Mouse (Mus musculus) heart, embryonic 12.5 days (tissue): ENCODE results near the gene C1qbp. TPM values are rescaled to one million over a fixed set of nuclear protein-coding genes. Genes with fewer than 3 reads are reported as not detected.

Source experiments
- ATAC-seq: fragments of 200-750 bp; cut with Nextera tagmentation; 2 replicates; pipeline ENCODE4 v1.8.0; 2017; ENCODE audit warnings: moderate TSS enrichment, moderate library complexity; ENCODE audit not compliant: insufficient number of reproducible peaks, low FRiP score
- H3K27ac ChIP-seq: fragments of 300-500 bp; sonication (generic); 2 replicates; pipeline ENCODE4 v1.5.1; 2016; ENCODE audit warnings: mild to moderate bottlenecking, moderate library complexity; ENCODE audit not compliant: poor library complexity, severe bottlenecking
- H3K27me3 ChIP-seq: fragments of 300-500 bp; sonication (generic); replicated peaks from 2 replicates; pipeline ENCODE4 v1.6.1; 2016; ENCODE audit warnings: mild to moderate bottlenecking, moderate library complexity
- H3K36me3 ChIP-seq: fragments of 300-500 bp; sonication (generic); 2 replicates; pipeline ENCODE4 v1.6.1; 2016; ENCODE audit warnings: mild to moderate bottlenecking, moderate library complexity
- H3K4me1 ChIP-seq: fragments of 300-500 bp; sonication (generic); replicated peaks from 2 replicates; pipeline ENCODE4 v1.6.1; 2016; ENCODE audit warnings: mild to moderate bottlenecking
- H3K4me2 ChIP-seq: fragments of 300-500 bp; sonication (generic); 2 replicates; pipeline ENCODE4 v1.6.1; 2016; ENCODE audit warnings: mild to moderate bottlenecking, moderate library complexity
- H3K4me3 ChIP-seq: fragments of 300-500 bp; sonication (generic); 2 replicates; pipeline ENCODE4 v1.5.1; 2016; ENCODE audit warnings: mild to moderate bottlenecking
- H3K9ac ChIP-seq: fragments of 300-500 bp; sonication (generic); 2 replicates; pipeline ENCODE4 v1.6.1; 2016; ENCODE audit warnings: mild to moderate bottlenecking, moderate library complexity
- H3K9me3 ChIP-seq: fragments of 300-500 bp; sonication (generic); replicated peaks from 2 replicates; pipeline ENCODE4 v1.6.1; 2016; ENCODE audit warnings: mild to moderate bottlenecking, moderate library complexity
- WGBS: fragments of 180-500 bp; shearing (Covaris S2); methylation state at CpG from one replicate; pipeline ENCODE4 v1.1.7; 2016; 5-methylcytosine and 5-hydroxymethylcytosine counted together
- polyA plus RNA-seq: library from polyadenylated mRNA; unstranded; fragments of >200 nt; fragmentation: Nextera tagmentation; extraction: Ambion mirVana; gene quantifications from 2 replicates; pipeline ENCODE4 v1.2.1, GENCODE M21; 2016

The C1qbp gene
- polyA plus RNA-seq, result 293 and 299 TPM in 2 replicates

- peak within 1 kb of the TSS; percentile 97 for H3K4me3 ChIP-seq
- peak; percentile 94 for ATAC-seq
- H3K9me3 ChIP-seq, result no peaks in the 10 kb centered on the region
- under 1% methylated on average over 64 of the region's 64 CpGs for WGBS
- H3K27me3 ChIP-seq, result no peaks in the 10 kb centered on the region
- peak within 1 kb of the TSS; percentile 78 for H3K4me2 ChIP-seq
- H3K27ac ChIP-seq, result peak within 1 kb of the TSS; percentile 65
- H3K9ac ChIP-seq, result peak within 1 kb of the TSS; percentile 96
- peaks cover 69% of the 10 kb centered on the region for H3K36me3 ChIP-seq
- peaks cover 12% of the 10 kb centered on the region for H3K4me1 ChIP-seq
Measured at GRCm38 (mm10) chr11:70982557-70983228, at the start of gene C1qbp. TSS of gene C1qbp (minus strand) at chr11:70983026.

DNA sequence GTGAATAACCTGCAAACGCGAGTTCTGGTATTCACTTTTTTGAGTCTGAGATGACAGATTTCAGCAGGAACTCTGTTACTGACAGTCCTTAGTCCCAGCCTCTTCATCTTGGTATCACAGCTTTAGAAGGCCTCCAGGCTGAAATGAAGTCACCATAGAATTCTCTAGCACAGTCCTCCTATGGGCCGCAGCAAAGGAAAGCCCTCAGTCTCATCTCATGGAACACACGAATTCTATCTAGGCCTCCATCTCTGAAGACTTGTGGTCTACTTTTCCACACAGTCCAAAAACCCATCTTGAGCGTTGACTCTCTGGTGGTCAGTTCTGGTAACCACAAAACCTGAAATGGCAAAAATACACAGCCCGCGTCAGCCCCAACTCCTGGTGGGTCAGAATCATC lies 49.2 kb upstream of the C1qbp start:
- H3K4me1 ChIP-seq, result no peaks in the 10 kb centered on the region
- peak overlapping the region; percentile 85 for H3K4me2 ChIP-seq
- no peaks in the 10 kb centered on the region for H3K27me3 ChIP-seq
- peak overlapping the region; percentile 60 for H3K4me3 ChIP-seq
- 64% methylated on average over 7 of the region's 7 CpGs for WGBS
- peaks cover 12% of the 10 kb centered on the region for H3K36me3 ChIP-seq
- peak overlapping the region; percentile 69; the same call in 1 of the 2 replicates for H3K9ac ChIP-seq
- no peaks in the 10 kb centered on the region for H3K9me3 ChIP-seq
- ATAC-seq, result no peak
- H3K27ac ChIP-seq, result no peak overlapping the region

- Histone ChIP-seq H3K27me3 (no peaks in the 10 kb centered on the region), H3K27ac (no peak overlapping the region), H3K36me3 (peaks cover 35% of the 10 kb centered on the region), H3K9ac (no peak overlapping the region), H3K4me3 (no peak overlapping the region), H3K9me3 (no peaks in the 10 kb centered on the region), H3K4me2 (no peak overlapping the region), H3K4me1 (no peaks in the 10 kb centered on the region)
- WGBS, result 69% methylated on average over 3 of the region's 3 CpGs
- no peak for ATAC-seq
Measured at GRCm38 (mm10) chr11:71029403-71030118, 46.7 kb upstream of the C1qbp start.

DNA sequence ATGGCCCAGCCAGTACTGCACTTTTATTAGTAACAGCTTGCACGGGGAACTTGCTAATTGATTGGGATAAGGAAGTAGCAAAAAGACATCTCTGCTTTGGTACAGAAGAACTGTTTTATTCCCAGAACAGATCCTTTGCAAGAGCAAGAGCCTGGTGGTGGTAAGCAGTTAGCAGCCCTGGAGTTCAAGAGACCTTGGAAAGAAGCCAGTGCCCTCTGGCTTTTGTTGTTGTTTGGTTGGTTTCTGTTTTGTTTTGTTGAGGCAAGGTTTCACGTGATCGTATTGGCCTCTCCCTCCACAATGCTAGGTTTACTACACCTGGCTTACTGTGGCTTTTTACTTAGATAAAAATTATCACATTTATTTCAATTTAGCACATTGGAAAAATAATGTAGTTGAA lies 45.5 kb upstream of the C1qbp start:
- H3K9ac ChIP-seq, result no peak overlapping the region
- no peak overlapping the region for H3K27ac ChIP-seq
- 82% methylated on average over 3 of the region's 3 CpGs for WGBS
- H3K4me1 ChIP-seq, result no peaks in the 10 kb centered on the region
- H3K9me3 ChIP-seq, result no peaks in the 10 kb centered on the region
- H3K36me3 ChIP-seq, result peaks cover 45% of the 10 kb centered on the region
- no peak overlapping the region for H3K4me3 ChIP-seq
- no peak for ATAC-seq
- no peaks in the 10 kb centered on the region for H3K27me3 ChIP-seq
- no peak overlapping the region for H3K4me2 ChIP-seq

DNA sequence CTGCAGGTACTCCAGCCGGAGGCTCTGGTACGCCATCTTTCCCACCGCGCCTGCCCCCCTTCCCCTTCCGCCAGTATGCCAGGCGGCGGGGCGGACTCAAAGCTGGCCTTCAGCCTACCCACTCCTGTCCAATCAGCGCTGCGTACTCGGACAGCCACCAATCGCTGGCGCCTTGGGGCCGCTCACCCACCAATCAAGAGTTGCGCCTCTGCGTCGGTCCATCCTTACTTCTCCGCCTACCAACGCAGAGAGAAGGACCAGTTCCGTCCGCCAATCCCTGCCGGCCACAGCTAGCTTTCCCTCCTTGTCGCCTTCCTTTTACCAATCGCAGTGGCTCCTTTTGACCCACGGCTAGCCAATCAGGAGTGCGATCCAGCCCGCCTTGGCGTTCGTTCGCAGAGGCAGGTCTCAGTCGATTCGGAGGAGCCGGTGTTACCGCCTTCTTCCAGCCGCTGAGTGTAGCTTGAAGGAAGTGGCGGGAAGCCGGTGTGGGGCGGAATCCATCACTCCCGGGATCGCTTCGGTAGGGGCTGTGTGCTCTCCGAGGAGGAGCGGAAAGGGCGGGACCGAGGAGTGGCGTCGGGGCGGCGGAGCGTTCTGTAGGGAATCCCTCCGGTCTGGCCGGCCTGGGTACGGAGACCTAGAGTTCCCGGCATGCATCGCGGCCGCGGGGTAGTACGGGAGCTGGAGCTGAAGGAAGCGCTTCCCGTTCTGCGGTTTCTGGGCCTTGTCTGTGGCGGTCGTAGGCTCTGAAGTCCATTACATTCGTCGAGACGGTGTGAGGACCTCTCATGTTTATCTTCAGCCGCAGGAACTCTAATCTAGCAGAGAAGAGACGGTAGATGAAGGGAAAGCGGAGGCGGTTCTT lies 36.6 kb upstream of the C1qbp start, which contains the start of the genes Mis12 and Derl2:
Gene Mis12 (plus strand): TSS at position 411 of the 868 bp plus-strand sequence.
Gene Derl2 (minus strand): TSS at position 641 of the 868 bp plus-strand sequence.
- H3K9me3 ChIP-seq, result no peaks in the 10 kb centered on the region
- H3K27ac ChIP-seq, result peak within 1 kb of the TSS; percentile 89
- H3K36me3 ChIP-seq, result peaks cover 16% of the 10 kb centered on the region
- H3K4me2 ChIP-seq, result peak within 1 kb of the TSS; percentile 88
- under 1% methylated on average over 71 of the region's 71 CpGs for WGBS
- peak; percentile 100 for ATAC-seq
- peak within 1 kb of the TSS; percentile 89 for H3K4me3 ChIP-seq
- peaks cover 24% of the 10 kb centered on the region for H3K4me1 ChIP-seq
- H3K9ac ChIP-seq, result peak within 1 kb of the TSS; percentile 87
- H3K27me3 ChIP-seq, result no peaks in the 10 kb centered on the region

GRCm38 (mm10) chr11:71018416-71019200 lies 35.8 kb upstream of the C1qbp start:
- Histone ChIP-seq H3K9me3 (no peaks in the 10 kb centered on the region), H3K27me3 (no peaks in the 10 kb centered on the region), H3K4me2 (peak overlapping the region; percentile 82), H3K4me1 (peaks cover 24% of the 10 kb centered on the region), H3K9ac (peak overlapping the region; percentile 87), H3K27ac (peak overlapping the region; percentile 74), H3K36me3 (peaks cover 14% of the 10 kb centered on the region), H3K4me3 (peak overlapping the region; percentile 89)
- no peak; the same call in 1 of the 2 replicates for ATAC-seq
- WGBS, result 5% methylated on average over 28 of the region's 28 CpGs

- 86% methylated on average over 1 of the region's 1 CpGs for WGBS
Measured at GRCm38 (mm10) chr11:71017051-71017450, 34.2 kb upstream of the C1qbp start.

GRCm38 (mm10) chr11:71012743-71013142 lies 29.9 kb upstream of the C1qbp start:
- Histone ChIP-seq H3K4me1 (peaks cover 8% of the 10 kb centered on the region; the same call in 1 of the 2 replicates), H3K27me3 (no peaks in the 10 kb centered on the region), H3K4me3 (no peak overlapping the region), H3K9me3 (no peaks in the 10 kb centered on the region), H3K4me2 (no peak overlapping the region), H3K27ac (no peak overlapping the region), H3K9ac (no peak overlapping the region), H3K36me3 (peaks cover 53% of the 10 kb centered on the region)
- no peak for ATAC-seq
- WGBS, result 84% methylated on average over 7 of the region's 7 CpGs

More at GRCm38 (mm10) chr11:71017051-71017450, 34.2 kb upstream of the C1qbp start:
- Histone ChIP-seq H3K4me1 (peaks cover 24% of the 10 kb centered on the region), H3K4me2 (no peak overlapping the region), H3K27me3 (no peaks in the 10 kb centered on the region), H3K9me3 (no peaks in the 10 kb centered on the region), H3K36me3 (peaks cover 22% of the 10 kb centered on the region), H3K9ac (no peak overlapping the region), H3K27ac (no peak overlapping the region), H3K4me3 (no peak overlapping the region)
- no peak for ATAC-seq

DNA sequence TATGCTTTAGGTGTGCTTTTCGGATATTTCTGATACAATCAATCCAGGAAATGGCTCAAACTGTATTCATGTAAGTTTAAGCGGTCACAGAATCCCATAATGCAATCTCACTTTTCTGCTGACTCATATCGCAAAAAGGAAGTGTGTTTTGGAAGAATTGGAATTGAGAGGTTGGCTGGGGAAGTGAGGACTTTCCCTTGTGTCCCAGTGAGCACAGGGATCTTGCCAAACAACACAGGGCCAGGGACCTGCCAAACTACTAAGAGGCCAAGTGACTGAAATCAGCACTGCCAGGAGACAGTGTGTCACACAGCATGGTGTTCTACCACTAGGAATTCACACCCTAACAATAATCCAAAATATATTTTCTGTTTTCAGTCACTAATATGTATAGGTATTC lies 25.5 kb upstream of the C1qbp start:
- no peak overlapping the region for H3K4me2 ChIP-seq
- 80% methylated on average over 3 of the region's 3 CpGs for WGBS
- peaks cover 48% of the 10 kb centered on the region for H3K36me3 ChIP-seq
- no peak for ATAC-seq
- H3K9me3 ChIP-seq, result no peaks in the 10 kb centered on the region
- H3K27ac ChIP-seq, result no peak overlapping the region
- H3K4me1 ChIP-seq, result peaks cover 4% of the 10 kb centered on the region
- H3K4me3 ChIP-seq, result no peak overlapping the region
- no peak overlapping the region for H3K9ac ChIP-seq
- no peaks in the 10 kb centered on the region for H3K27me3 ChIP-seq

DNA sequence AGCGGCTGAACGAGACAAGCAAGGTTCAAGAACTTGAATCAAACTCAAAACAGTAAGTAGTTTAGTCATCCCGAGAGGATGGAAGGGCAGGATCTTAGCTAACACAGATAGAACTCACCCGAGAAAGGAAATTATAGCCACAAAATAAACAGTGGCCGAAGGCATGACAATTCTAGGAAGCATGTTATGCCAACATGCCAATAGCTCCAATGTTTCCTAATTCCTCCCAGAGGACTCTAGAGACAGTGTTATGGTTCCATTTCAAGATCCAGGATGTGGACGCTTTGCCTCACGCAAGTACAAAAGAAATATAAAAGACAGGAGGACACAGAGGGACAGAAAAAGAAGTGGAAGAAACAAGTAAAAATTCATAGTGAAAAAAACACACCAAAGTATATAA lies 25.0 kb upstream of the C1qbp start:
- H3K9me3 ChIP-seq, result no peaks in the 10 kb centered on the region
- H3K4me1 ChIP-seq, result peaks cover 9% of the 10 kb centered on the region
- peaks cover 46% of the 10 kb centered on the region for H3K36me3 ChIP-seq
- no peak for ATAC-seq
- no peak overlapping the region for H3K27ac ChIP-seq
- H3K9ac ChIP-seq, result no peak overlapping the region
- 77% methylated on average over 7 of the region's 7 CpGs for WGBS
- no peak overlapping the region for H3K4me2 ChIP-seq
- H3K4me3 ChIP-seq, result no peak overlapping the region
- H3K27me3 ChIP-seq, result no peaks in the 10 kb centered on the region
